In genomic region chr7:97717326-97717725, GRCm38 (mm10) we compare ENCODE assay signal across 23 mouse cellular contexts.
"Had no signal": no experiment of that assay in that cellular context is flagged by ENCODE, and none has a peak within 500 bp of the region (broad histone marks: within the 10 kb centered on the region; RNA-seq: fewer than 3 reads in every experiment).

No protein-coding gene starts in this region.

- H3K27me3 ChIP-seq: hindbrain, embryonic 13.5 days; hindbrain, embryonic 15.5 days; kidney, embryonic 15.5 days; limb, embryonic 13.5 days; limb, embryonic 15.5 days; liver, embryonic 12.5 days had no signal

- H3K4me1 ChIP-seq: hindbrain, embryonic 13.5 days; hindbrain, embryonic 15.5 days; kidney, embryonic 15.5 days; limb, embryonic 13.5 days; limb, embryonic 15.5 days; liver, embryonic 12.5 days had no signal

- H3K9ac ChIP-seq: hindbrain, embryonic 13.5 days; hindbrain, embryonic 15.5 days; kidney, embryonic 15.5 days; limb, embryonic 13.5 days; limb, embryonic 15.5 days; liver, embryonic 12.5 days; liver, embryonic 14.5 days had no signal

- H3K27ac ChIP-seq: heart, adult 2 months; hindbrain, embryonic 13.5 days; hindbrain, embryonic 15.5 days; hindbrain, postnatal 0 days; kidney, embryonic 15.5 days; kidney, postnatal 0 days; limb, embryonic 13.5 days; limb, embryonic 15.5 days; liver, embryonic 12.5 days; liver, embryonic 14.5 days had no signal

- H3K9me3 ChIP-seq: hindbrain, embryonic 15.5 days; kidney, embryonic 15.5 days; limb, embryonic 13.5 days; limb, embryonic 15.5 days; liver, embryonic 12.5 days had no signal

- DNase-seq: gastrocnemius, postnatal 14 days; gastrocnemius, postnatal 36 days; heart, adult 11 months; heart, adult 2 months; heart, postnatal 10 days; heart, postnatal 36 days; kidney, adult 11 months; kidney, adult 2 months; kidney, adult 9 months; kidney, postnatal 14 days; kidney, postnatal 36 days; left cerebral cortex, postnatal 4 days had no signal

- ATAC-seq: hindbrain, postnatal 0 days; intestine, embryonic 16.5 days; liver, embryonic 12.5 days had no signal

- H3K4me2 ChIP-seq: heart, embryonic 11.5 days; hindbrain, embryonic 13.5 days; hindbrain, embryonic 15.5 days; kidney, embryonic 15.5 days; limb, embryonic 13.5 days; limb, embryonic 15.5 days; liver, embryonic 12.5 days had no signal

- H3K4me3 ChIP-seq: heart, adult 2 months; hindbrain, embryonic 13.5 days; hindbrain, embryonic 15.5 days; kidney, embryonic 15.5 days; limb, embryonic 13.5 days; limb, embryonic 15.5 days; liver, embryonic 12.5 days had no signal
